Mouse (Mus musculus): ENCODE results near the gene Btg4. TPM values are rescaled to one million over a fixed set of nuclear protein-coding genes. Genes with fewer than 3 reads are reported as not detected.

The Btg4 gene
- total RNA-seq, 2 experiments from 2014 or later = not detected

- intact Hi-C loops (cut with DNase I) = loop anchor here (1.0 to 10.0 kb wide), 4 partner anchors 115 to 933 kb away; partner anchors contain the start of gene Colca2
- DNase-seq = peak; percentile 84 to 90
Measured at GRCm38 (mm10) chr9:51161771-51162388, 101.2 kb downstream of the Btg4 start.

GRCm38 (mm10) chr9:51163989-51164388 is 103.3 kb downstream of the Btg4 start:
- intact Hi-C loops (cut with DNase I) = loop anchor here (5.0 to 10.0 kb wide), 3 partner anchors 113 to 931 kb away; partner anchors contain the start of gene Colca2
- no peak for DNase-seq

GRCm38 (mm10) chr9:51165312-51166180 is 104.8 kb downstream of the Btg4 start, which contains the start of gene Gm32742:
Gene Gm32742 (minus strand): TSS chr9:51165517.
- DNase-seq = no peak
- intact Hi-C loops (cut with DNase I) = loop anchor here (10.0 kb wide), 1 partner anchor 929 kb away; no protein-coding TSS in a partner anchor

GRCm38 (mm10) chr9:51167954-51168353 is 107.3 kb downstream of the Btg4 start:
- intact Hi-C loops (cut with DNase I) = loop anchor here (10.0 kb wide), 1 partner anchor 927 kb away; no protein-coding TSS in a partner anchor

DNA sequence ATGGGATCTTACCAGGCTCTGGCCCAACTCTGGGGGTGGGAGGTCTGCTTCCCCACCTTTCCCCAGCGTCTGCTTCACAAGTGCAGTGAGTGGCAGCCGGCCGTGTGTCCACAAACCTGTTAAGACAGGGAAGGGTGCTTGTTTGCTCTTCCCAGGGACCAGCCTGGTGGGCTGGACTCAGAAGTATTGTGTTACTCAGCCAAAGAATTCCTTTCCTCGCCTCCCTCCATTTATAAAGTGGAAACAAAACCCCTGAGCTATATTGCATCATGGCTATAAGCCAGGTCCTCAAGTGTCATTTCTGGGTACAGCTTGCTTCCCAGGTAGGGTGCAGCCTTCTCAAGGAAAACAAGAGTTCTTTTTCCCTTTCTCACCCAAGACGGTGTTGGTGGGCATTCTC is 108.0 kb downstream of the Btg4 start:
- DNase-seq = no peak
- intact Hi-C loops (cut with DNase I) = loop anchor here (10.0 kb wide), 1 partner anchor 926 kb away; no protein-coding TSS in a partner anchor

More at GRCm38 (mm10) chr9:51167954-51168353, 107.3 kb downstream of the Btg4 start:
- DNase-seq = no peak

DNA sequence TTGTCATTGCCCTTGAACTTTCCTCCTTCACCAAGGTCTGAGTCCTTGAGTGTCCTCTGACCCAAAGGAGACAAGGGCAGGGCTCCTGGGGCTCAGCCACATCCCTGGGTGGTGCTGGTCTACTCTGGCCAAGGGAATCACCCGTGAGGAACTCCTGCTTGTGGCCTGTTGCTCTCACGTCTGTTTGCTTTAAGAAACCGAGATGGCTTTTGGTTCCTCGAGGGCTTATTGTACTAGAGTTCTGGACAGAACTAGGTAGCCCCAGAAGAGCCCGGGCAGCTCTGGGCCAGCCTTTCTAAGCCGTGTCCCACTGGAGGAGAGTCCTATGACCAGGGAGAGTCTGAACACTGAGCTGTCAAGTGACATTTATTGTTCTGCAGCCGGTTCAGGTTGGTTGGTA is 108.4 kb downstream of the Btg4 start:
- no peak for DNase-seq
- intact Hi-C loops (cut with DNase I) = loop anchor here (10.0 kb wide), 1 partner anchor 926 kb away; no protein-coding TSS in a partner anchor

Small RNA genes within 50 kb of the gene (microRNA-seq; reads per million reads assigned to microRNA genes)
- 4.5 to 6.6 reads per million in 2 experiments for gene Mir34b
- gene Mir34c = 31.5 to 192 reads per million in 2 experiments

Other genes with a start within 250 kb of the Btg4 start
- 10 to 100 TPM; 14.7 to 16.4 TPM for gene Ppp2r1b, start 215.6 kb upstream of the Btg4 start, total RNA-seq (2021)
- 10 to 100 TPM; 25.6 to 37.5 TPM for gene Sik2, start 51.8 kb upstream of the Btg4 start, total RNA-seq (2021)
- gene Layn, start 16.2 kb downstream of the Btg4 start, total RNA-seq (2021) = 10 to 100 TPM in 1 of 2 experiments, 1 to 10 TPM in 1; 9.3 to 11.7 TPM
- not detected for gene 4833427G06Rik, start 41.2 kb downstream of the Btg4 start, total RNA-seq (2021)
- not detected for gene Gm32742, start 104.6 kb downstream of the Btg4 start, total RNA-seq (2021)
- under 1 TPM; 0.38 to 0.45 TPM for gene Pou2af1, start 152.8 kb downstream of the Btg4 start, total RNA-seq (2021)
- 1 to 10 TPM; 1.3 to 1.5 TPM for gene Colca2, start 217.7 kb downstream of the Btg4 start, total RNA-seq (2021)

All from heart, postnatal 10 days (tissue).